Mouse (Mus musculus): Measurements from ENCODE around the gene Bbx.

Bbx gene

DNA sequence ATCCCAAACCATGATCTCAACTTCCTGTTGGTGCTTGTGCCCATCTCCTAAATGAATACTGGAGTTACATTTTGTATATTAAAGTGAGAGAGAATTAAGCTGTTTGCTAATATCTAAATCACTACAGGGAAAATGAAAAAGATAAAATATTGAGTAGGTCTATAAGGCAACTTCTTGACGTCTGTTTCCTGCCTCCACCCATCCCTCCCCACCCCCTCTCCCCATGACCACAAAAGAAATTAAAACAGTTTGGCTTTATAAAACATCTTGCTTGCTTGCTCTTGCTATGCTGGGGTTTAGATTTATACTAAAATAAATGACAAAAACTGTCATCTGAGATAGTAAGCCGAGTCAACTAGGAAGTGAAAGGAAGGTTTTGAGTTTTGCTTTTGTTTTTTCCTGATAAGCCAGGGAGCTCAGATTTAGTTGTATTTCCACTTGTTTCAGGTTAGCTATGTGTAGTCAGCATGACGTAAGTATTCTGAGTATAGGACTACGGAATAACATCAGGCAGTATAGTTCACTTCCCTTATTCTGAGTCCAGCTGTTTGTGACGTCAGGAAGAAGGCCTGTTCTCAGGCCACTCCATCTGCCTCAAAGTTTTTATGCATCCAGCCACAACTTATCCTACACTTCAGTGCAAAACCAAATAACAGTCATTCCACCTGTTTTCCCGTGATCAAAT lies 36.1 kb downstream of the Bbx start:
- no peak for DNase-seq

GRCm38 (mm10) chr16:50388499-50388898 lies 43.7 kb downstream of the Bbx start:
- DNase-seq, result no peak

GRCm38 (mm10) chr16:50383541-50383940 lies 48.6 kb downstream of the Bbx start:
- no peak for DNase-seq

GRCm38 (mm10) chr16:50381351-50381746 lies 50.8 kb downstream of the Bbx start:
- DNase-seq, result no peak

DNA sequence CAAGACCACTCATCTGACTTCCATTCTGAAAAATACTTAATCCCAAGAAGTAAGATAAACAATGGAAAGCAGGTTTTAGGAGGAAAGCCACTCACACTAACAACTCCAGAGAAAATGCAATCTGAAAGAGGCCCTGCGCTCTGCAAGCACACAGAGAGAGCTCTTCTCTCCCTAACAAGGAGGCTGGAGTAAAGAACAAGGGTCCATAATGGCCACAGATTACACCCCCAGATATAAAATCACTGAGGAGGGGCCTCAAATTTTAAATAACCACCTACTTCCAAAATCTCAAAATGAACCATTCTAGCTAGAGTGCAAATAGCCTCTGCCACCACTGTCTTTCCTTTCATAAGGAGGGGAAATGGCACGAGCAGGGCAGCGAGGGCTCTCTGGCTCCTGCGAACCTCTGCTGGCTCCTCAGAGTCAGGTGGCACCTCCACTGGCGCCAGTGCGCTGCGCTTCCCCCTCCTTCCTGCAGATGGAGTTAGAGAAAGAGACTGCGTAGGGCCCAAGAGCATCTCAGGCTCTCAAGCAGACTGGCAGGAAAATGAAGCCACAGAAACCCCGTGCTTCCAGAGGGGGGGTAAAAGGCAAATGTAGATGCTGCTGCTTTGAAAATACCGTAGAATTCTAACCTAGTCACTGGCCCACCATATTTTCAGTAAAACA lies 51.4 kb downstream of the Bbx start:
- DNase-seq, result peak; percentile 84

DNA sequence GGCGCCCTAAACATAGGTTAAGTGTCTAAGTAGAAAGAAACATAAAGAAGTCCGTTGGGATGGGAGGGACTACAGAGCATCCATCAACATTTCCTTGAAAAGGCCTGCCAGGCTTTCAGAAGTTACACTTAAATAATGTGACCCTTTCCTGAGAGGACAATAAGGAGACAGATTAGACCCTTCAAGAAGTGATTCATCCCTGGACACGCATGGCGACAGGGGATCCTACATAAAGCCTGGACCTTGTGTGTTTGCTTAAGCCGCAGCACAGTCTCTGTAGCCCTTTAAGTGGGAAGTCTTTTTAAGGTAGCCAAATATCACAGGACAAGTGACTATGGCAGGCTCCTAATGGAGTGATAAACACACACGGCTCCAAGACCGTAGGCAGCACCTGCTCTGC lies 52.0 kb downstream of the Bbx start:
- no peak for DNase-seq

DNA sequence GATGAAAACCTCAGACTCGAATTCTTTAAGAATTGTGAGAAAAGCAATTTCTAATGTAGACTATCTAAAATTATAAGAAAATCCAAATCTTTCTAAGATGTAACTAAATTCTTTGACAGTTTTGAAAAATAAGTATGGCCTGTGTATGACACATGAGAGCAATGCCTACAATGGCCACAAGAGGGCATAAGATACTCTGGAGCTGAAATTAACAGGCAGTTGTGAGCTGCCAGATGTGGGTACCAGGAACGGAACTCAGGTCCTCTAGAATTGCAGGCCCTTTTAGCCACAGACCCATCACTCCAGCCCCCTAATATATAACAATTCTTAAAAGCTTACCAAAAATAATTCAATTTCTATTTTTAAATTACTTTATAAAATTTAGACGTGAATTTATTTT lies 57.6 kb downstream of the Bbx start:
- DNase-seq, result peak; percentile 85

DNA sequence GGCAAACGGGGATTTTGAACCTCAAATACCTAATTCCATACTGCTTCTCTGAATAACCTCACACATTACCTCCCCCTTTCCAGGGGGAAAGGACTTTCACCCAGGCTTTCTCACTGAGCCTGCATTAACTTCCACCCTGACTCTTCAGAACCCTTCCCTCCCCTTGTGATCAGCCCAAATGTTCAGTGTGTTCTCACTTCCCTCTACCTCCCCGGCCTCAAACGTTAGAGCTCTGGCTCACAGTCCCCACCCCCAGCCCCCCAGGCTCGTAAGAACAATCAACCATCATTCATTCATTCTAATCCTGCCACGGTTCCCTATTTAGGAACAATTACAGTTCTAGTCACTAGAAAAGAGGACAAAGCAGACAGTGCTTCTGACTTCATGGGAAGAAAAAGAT lies 58.5 kb downstream of the Bbx start:
- no peak for DNase-seq

- DNase-seq, result no peak
These were observed 59.6 kb downstream of the Bbx start for GRCm38 (mm10) chr16:50372543-50372942.

DNA sequence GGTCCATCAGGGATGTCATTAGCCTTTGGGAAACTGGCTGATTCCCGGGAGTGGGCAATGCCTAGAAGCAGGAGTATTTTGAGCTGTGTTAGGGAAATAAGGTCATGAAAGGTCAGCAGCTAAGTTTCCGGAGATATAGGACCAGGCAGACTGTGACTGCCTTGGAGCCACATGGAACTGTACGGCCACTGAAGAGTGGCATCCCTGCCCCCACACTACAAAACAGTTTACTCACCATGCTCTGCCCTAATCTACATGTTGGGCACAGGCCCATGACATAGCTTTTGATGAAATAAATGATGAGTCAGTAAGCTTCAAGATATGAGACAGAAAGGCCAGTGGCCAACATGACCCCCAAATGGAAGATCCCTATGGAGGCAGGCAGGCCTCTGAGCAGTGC lies 60.7 kb downstream of the Bbx start:
- DNase-seq, result no peak

DNA sequence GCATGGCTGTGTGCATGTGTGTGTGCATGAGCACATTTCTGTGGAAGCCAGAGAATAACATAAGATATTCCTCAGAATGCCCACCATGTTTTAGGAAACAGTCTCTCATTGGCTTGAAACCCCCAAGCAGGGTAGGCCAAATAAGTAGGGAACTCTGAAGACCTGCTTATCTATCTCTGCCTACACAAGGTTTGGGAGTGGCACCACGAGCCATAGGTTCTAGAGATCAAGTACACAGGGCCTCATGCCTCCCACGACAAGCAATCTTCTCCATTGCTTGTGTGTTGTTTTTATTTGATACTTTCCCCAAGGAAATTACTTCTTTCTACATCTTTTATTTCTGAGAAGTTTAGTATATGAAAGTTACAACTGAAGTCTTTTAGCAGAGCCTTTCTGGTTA lies 61.8 kb downstream of the Bbx start:
- DNase-seq, result no peak

- DNase-seq, result no peak
These were observed 65.6 kb downstream of the Bbx start for GRCm38 (mm10) chr16:50366556-50366955.

DNA sequence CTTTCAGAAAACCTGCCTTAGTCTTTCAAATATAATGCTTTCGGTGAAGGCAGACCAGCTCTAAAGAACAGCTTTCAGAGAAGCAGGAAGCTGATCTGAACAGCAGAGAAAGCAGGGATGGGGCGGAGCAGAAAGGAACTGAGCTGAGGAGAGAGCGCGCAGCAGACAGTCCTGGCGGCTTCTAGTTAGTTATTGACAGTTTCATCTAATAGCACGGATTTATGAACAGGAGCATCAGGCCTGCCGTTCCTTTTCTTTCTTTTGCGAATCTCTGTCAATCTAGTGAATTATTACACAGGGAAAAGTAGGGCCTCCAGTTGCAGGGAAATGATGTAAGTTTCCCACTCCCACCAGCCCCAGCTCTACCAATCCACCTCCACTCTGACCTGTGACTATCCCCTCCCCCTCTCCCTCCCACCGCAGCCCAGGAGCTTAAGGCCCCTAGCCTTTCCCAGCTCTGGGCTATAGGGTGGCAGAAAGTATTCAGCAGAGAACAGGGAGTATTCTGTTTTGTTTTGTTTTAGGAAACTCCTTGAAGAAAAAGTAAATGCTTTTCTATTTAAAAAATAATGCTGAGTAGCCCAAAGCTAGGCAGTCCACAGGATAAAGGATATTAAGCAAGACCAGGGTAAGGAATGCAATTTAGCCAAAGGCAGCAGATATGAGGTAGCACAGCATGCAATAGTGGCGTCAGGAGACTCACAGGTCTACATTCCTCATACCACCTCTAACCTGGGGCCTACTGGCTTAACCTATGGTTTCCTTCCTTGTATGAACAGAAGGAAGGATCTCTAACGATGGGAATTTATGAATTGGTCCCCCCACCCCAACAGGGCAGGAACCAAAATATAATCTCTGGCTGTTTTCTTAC lies 67.8 kb downstream of the Bbx start:
- peak; percentile 43 for DNase-seq

DNA sequence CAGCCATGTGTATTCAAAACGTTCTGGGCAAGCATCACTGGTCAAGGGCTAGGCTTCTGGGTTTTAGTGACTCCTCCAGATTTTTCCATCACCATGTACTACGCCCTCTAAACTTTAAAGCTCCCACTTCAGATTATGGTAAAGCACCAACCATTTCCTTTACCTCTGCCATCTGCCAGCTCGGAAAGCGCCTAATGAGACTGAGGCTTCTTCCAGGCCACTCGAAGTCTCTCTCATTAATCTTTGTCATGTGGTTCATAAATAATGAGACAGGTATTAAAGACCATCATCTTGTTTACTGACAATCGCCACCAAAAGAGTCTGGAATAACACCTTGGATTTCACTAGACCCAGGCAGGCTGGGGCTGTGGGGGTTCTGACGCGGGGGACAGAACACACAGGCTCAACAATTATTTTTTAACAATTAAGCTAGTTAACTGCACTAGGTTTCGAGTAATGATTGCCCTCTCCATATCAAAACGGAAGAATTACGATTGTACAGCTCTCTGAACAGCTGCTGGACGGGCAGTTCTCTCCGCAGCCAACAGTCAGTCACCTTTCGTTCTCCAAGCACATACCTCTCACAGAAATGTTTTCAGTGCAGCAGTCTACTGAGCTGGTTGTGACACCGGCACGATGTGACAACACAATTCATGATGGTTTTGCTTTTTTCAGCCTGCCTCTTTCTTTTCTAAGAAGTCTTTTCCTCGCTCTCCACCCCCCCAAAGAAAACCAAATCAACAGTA lies 68.6 kb downstream of the Bbx start:
- DNase-seq, result peak; percentile 13

DNA sequence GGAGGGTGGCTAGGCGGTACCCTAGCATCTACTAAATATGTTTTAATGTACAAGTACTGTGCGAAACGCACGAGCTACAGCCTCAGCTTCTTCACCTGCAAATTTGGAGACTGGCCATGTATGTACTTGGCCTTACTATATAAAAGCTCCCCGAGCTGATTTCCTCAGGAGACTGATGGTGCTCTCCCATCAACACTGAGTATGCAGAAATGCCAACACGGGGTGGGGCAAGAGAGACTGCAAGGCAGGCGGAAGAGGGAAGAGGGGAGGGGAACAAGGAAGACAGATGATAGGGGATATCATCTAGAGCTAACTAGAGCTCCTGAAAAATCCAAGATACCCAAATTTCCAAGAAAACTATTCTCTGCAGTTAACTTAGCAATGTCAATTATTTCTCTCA lies 71.6 kb downstream of the Bbx start:
- no peak for DNase-seq

DNA sequence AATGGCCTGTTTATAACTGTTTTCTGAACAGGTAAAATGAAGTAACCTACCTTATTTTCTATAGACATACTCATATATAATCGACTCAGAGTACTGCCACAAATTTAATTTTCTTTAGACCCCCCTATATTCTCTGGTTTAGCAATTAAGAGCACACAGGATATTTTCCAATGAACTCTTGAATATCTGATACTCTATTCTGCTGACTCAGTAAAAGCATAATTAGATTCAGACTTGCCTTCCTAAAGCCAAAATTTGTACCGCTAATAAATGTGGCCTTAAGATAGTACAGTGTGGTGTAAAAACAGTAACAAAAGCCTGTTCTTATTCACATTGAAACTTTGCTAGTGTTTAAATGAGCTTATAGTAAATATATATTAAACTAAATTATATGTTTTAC lies 102.5 kb downstream of the Bbx start:
- DNase-seq, result no peak

DNA sequence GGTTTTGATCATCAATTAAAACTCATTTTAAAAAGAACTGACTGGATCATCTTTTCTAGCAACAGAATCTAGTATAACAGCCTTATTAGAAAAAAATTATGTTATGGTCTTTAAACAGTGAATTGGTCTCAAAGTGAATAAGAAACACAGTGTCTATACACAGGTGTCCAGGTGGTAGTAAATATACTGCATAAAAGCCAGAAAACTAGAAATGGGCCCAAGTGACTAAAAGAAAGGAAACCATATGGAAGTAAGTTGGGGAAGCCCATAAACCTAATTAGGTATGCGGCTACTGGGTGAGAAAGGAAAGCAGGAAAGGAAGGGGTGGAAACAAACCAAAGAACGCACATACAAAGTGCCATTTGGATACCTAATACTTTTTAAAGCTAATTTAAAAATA lies 107.4 kb downstream of the Bbx start:
- DNase-seq, result no peak

- no peak for DNase-seq
These were observed 107.9 kb downstream of the Bbx start for GRCm38 (mm10) chr16:50324292-50324691.

GRCm38 (mm10) chr16:50321368-50321767 lies 110.8 kb downstream of the Bbx start:
- DNase-seq, result no peak

- DNase-seq, result no peak
These were observed 113.9 kb downstream of the Bbx start for GRCm38 (mm10) chr16:50318255-50318654.

- no peak for DNase-seq
These were observed 116.7 kb downstream of the Bbx start for GRCm38 (mm10) chr16:50315349-50315969.

- DNase-seq, result no peak
These were observed 120.6 kb downstream of the Bbx start for GRCm38 (mm10) chr16:50311588-50311987.
